Mouse (Mus musculus): Measurements from ENCODE around the gene Rusc2. TPM values are rescaled to one million over a fixed set of nuclear protein-coding genes. Genes with fewer than 3 reads are reported as not detected.

Rusc2 gene
- polyA plus RNA-seq, 1 experiment from 2014 or later, result 12.4 TPM

DNA sequence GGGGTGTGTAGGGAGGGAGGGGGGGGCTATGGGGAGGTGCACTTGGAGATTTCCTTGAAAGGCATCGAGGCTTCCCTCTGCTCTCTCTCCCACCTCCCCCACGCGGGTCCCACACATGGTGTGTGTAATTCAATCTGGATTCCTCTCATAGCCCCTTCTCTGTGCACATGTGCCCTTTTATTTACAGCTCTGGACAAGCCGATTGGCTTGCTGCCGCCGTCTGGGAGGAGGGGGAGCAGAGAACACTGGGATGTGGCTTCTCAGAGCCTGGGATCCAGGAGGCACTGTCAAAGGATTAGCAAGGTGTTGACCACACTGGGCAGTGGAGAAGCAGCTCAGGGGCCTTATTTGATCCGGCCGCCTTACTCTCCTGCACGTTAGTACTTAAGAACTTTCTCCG is 19.2 kb downstream of the Rusc2 start:
- Histone ChIP-seq H3K4me3 (ENCODE audit: low read depth, low read length) (no peak overlapping the region), H3K4me2 (ENCODE audit: low read depth, low read length, severe bottlenecking) (no peak overlapping the region), H3K4me1 (replicated peaks; ENCODE audit: control insufficient read depth, insufficient read depth, low read length) (peaks cover 8% of the 10 kb centered on the region; the same call in 1 of the 2 replicates), H3K27me3 (ENCODE audit: control insufficient read depth, insufficient read depth, low read length) (no peaks in the 10 kb centered on the region), H3K36me3 (ENCODE audit: control insufficient read depth, insufficient read depth, low read length) (no peaks in the 10 kb centered on the region), H3K27ac (ENCODE audit: low read depth, low read length) (no peak overlapping the region), H3K9ac (ENCODE audit: low read length) (no peak overlapping the region), H3K9me3 (ENCODE audit: control insufficient read depth, low read length) (no peaks in the 10 kb centered on the region)
- ATAC-seq (replicated peaks; ENCODE audit: low FRiP score) (0 out of 2 replicates have a peak, but pooled peaks have one; percentile 27), DNase-seq (ENCODE audit: low spot score) (peak; percentile 61)
- 27% methylated on average over 10 of the region's 10 CpGs for WGBS

DNA sequence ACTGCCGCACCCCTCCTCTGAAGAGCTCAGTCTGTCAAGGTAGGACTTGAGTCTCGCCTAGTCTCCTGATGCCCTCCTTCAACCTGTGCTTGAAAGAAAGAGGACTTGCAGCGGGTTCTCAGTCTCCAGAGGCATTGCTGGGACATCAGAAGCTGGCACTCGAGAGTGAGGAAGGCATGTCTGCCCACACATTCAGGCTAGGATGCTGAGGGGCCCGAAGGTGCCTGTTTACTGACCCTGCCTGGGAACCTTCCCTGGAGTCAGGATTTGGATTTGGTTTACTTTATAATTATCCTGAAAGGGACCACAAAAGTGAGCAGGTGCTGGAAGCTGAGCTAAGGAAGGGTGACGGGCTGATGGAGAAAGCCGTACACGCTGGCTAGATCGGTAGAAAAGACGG is 19.7 kb downstream of the Rusc2 start:
- no peaks in the 10 kb centered on the region for H3K9me3 ChIP-seq (ENCODE audit: control insufficient read depth, low read length)
- no peak overlapping the region for H3K4me2 ChIP-seq (ENCODE audit: low read depth, low read length, severe bottlenecking)
- no peak overlapping the region for H3K9ac ChIP-seq (ENCODE audit: low read length)
- ATAC-seq (replicated peaks; ENCODE audit: low FRiP score), result no peak
- H3K4me3 ChIP-seq (ENCODE audit: low read depth, low read length), result no peak overlapping the region
- H3K27ac ChIP-seq (ENCODE audit: low read depth, low read length), result no peak overlapping the region
- DNase-seq (ENCODE audit: low spot score), result peak; percentile 40
- peaks cover 9% of the 10 kb centered on the region; the same call in 1 of the 2 replicates for H3K4me1 ChIP-seq (replicated peaks; ENCODE audit: control insufficient read depth, insufficient read depth, low read length)
- H3K27me3 ChIP-seq (ENCODE audit: control insufficient read depth, insufficient read depth, low read length), result no peaks in the 10 kb centered on the region
- no peaks in the 10 kb centered on the region for H3K36me3 ChIP-seq (ENCODE audit: control insufficient read depth, insufficient read depth, low read length)
- 91% methylated on average over 10 of the region's 10 CpGs for WGBS

DNA sequence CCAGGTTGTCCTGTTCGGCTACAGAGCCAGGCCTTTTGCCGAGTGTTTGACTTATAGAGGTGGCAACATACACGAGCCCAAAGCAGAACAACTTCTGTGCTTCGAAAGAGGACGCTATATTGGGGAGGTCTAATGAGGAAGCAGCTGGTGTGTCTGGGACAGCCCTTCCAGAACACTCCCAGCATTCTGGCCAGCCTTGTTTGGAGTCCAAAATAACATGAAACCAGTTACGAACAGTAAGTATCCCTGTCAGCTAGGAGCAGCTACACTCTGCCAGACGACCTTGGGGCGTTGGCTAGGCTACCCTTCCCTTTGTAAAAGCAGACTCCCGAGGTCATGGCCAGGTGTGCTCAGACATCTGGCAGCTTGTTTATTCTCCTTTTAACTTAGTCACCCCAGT is 20.4 kb downstream of the Rusc2 start:
- Histone ChIP-seq H3K27ac (ENCODE audit: low read depth, low read length) (no peak overlapping the region), H3K9me3 (ENCODE audit: control insufficient read depth, low read length) (no peaks in the 10 kb centered on the region), H3K27me3 (ENCODE audit: control insufficient read depth, insufficient read depth, low read length) (no peaks in the 10 kb centered on the region), H3K4me3 (ENCODE audit: low read depth, low read length) (no peak overlapping the region), H3K36me3 (ENCODE audit: control insufficient read depth, insufficient read depth, low read length) (no peaks in the 10 kb centered on the region), H3K9ac (ENCODE audit: low read length) (no peak overlapping the region), H3K4me1 (replicated peaks; ENCODE audit: control insufficient read depth, insufficient read depth, low read length) (peaks cover 9% of the 10 kb centered on the region; the same call in 1 of the 2 replicates), H3K4me2 (ENCODE audit: low read depth, low read length, severe bottlenecking) (no peak overlapping the region)
- DNase-seq (ENCODE audit: low spot score), result no peak
- no peak for ATAC-seq (replicated peaks; ENCODE audit: low FRiP score)
- 87% methylated on average over 9 of the region's 9 CpGs for WGBS

DNA sequence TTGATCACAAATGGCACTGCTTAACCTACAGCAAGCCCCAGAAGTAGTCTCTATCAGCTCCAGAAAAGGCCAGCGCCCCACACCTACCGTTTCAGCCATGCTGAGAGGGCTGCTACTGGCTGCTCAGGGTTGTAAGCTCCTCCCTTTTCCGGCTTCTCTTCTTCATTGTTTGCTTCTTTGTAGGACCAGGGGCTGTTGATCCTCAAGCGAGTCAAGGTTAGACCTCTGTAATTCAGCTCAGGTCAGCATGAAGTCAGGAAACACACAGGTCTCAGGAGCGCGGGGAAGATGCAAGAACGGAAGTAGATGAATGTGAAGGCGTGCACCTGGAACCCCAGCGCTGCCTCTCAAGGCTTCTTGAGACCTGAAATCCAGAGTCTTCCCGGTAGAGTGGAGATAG is 22.9 kb downstream of the Rusc2 start:
- Histone ChIP-seq H3K36me3 (ENCODE audit: control insufficient read depth, insufficient read depth, low read length) (no peaks in the 10 kb centered on the region), H3K4me1 (replicated peaks; ENCODE audit: control insufficient read depth, insufficient read depth, low read length) (peaks cover 11% of the 10 kb centered on the region; the same call in 1 of the 2 replicates), H3K4me2 (ENCODE audit: low read depth, low read length, severe bottlenecking) (no peak overlapping the region), H3K9ac (ENCODE audit: low read length) (no peak overlapping the region), H3K9me3 (ENCODE audit: control insufficient read depth, low read length) (no peaks in the 10 kb centered on the region), H3K27me3 (ENCODE audit: control insufficient read depth, insufficient read depth, low read length) (no peaks in the 10 kb centered on the region), H3K4me3 (ENCODE audit: low read depth, low read length) (no peak overlapping the region), H3K27ac (ENCODE audit: low read depth, low read length) (no peak overlapping the region)
- ATAC-seq (replicated peaks; ENCODE audit: low FRiP score) (no peak), DNase-seq (ENCODE audit: low spot score) (no peak)
- 90% methylated on average over 10 of the region's 10 CpGs for WGBS

DNA sequence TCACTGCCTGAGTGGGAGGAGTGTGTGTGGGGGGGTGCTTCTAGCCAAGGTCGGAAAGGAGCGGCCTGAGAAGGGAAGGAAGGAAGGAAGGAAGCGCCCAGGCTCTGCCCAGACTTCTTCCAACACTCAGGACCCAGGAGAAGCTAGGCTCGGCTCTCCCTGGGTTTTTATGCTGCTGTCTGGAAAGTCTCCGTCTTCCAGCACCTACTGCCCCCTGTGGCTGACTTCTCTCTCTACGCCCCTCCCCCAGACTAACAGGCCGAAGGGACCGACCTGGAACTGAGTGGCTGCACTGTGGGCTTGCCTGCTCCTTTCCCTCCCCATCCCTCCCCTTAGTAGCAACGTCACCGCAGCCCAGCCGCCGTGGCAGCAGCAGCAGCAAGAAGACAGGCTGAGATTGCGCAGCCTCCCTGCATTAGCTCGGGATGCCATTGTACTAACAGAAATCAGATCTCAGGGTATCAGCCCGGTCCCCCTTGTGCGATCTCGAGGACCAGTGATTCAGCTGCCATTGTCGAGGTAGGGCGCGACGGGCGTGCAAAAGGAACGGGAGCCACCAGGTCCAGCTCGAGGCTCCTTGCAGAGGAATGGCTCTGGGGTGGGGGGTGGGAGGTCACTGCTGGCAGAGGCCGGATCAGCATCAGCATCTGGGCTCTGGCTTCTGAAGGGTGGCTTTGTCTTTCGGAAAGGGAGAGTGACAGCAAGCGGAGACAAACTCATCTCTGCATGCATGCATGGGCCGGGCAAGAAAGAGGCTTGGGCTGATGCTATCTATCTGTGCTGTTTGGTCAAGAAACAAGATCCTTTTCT is 24.6 kb downstream of the Rusc2 start:
- peaks cover 8% of the 10 kb centered on the region; the same call in 1 of the 2 replicates for H3K4me1 ChIP-seq (replicated peaks; ENCODE audit: control insufficient read depth, insufficient read depth, low read length)
- no peaks in the 10 kb centered on the region for H3K9me3 ChIP-seq (ENCODE audit: control insufficient read depth, low read length)
- WGBS, result 1% methylated on average over 28 of the region's 28 CpGs
- peak overlapping the region; percentile 70; the same call in 1 of the 2 replicates for H3K27ac ChIP-seq (ENCODE audit: low read depth, low read length)
- no peaks in the 10 kb centered on the region for H3K36me3 ChIP-seq (ENCODE audit: control insufficient read depth, insufficient read depth, low read length)
- H3K4me2 ChIP-seq (ENCODE audit: low read depth, low read length, severe bottlenecking), result peak overlapping the region; percentile 66
- peak overlapping the region; percentile 41 for H3K4me3 ChIP-seq (ENCODE audit: low read depth, low read length)
- peak; percentile 88 for DNase-seq (ENCODE audit: low spot score)
- H3K27me3 ChIP-seq (ENCODE audit: control insufficient read depth, insufficient read depth, low read length), result no peaks in the 10 kb centered on the region
- ATAC-seq (replicated peaks; ENCODE audit: low FRiP score), result peak; percentile 93
- H3K9ac ChIP-seq (ENCODE audit: low read length), result peak overlapping the region; percentile 68

DNA sequence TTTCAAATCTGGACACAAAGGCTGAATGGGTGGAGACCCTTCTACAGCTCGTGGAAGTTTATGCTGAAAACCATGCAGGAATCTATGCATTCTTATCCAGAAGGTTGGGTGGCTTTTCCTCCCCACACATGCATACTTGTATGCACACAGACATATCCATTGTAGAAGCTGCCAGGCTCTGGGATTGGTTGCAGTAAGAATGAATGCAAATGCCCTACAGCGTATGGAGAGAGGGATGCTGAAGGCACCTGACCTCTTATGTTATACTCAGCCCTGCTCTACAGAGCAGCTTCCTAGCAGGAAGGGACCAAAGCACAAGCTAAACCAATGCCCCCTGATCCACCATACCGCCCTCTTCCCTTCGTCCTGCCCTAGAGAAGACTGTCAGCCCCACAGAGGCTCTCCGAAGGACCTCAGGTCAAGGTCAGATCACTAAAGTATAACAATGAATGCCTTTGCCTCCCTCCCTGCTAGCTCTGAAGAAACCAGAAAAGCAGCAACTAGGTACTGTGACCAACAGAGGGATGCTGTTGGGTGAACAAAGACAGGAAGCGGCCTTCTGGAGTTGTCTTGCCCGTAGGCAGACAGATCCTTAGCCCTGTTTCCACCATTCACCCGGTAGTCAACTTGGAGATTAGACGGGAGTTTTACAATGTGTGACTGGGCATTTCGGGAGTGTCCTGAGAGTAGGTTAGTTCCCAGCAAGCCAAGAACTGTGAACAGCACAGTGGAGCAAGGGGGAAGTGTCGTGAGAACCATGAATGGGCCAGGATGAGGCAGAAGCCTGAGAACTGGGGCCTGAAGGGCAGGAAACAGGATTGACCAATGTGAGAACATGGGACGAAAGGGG is 25.5 kb downstream of the Rusc2 start:
- no peaks in the 10 kb centered on the region for H3K9me3 ChIP-seq (ENCODE audit: control insufficient read depth, low read length)
- peak overlapping the region; percentile 68 for H3K9ac ChIP-seq (ENCODE audit: low read length)
- H3K4me2 ChIP-seq (ENCODE audit: low read depth, low read length, severe bottlenecking), result peak overlapping the region; percentile 66
- H3K4me3 ChIP-seq (ENCODE audit: low read depth, low read length), result peak overlapping the region; percentile 41
- H3K36me3 ChIP-seq (ENCODE audit: control insufficient read depth, insufficient read depth, low read length), result no peaks in the 10 kb centered on the region
- no peaks in the 10 kb centered on the region for H3K27me3 ChIP-seq (ENCODE audit: control insufficient read depth, insufficient read depth, low read length)
- WGBS, result 72% methylated on average over 12 of the region's 12 CpGs
- H3K27ac ChIP-seq (ENCODE audit: low read depth, low read length), result 0 out of 2 replicates have a peak overlapping the region, but pooled peaks have one; percentile 31
- peak; percentile 49 for DNase-seq (ENCODE audit: low spot score)
- H3K4me1 ChIP-seq (replicated peaks; ENCODE audit: control insufficient read depth, insufficient read depth, low read length), result peaks cover 6% of the 10 kb centered on the region; the same call in 1 of the 2 replicates
- no peak for ATAC-seq (replicated peaks; ENCODE audit: low FRiP score)

DNA sequence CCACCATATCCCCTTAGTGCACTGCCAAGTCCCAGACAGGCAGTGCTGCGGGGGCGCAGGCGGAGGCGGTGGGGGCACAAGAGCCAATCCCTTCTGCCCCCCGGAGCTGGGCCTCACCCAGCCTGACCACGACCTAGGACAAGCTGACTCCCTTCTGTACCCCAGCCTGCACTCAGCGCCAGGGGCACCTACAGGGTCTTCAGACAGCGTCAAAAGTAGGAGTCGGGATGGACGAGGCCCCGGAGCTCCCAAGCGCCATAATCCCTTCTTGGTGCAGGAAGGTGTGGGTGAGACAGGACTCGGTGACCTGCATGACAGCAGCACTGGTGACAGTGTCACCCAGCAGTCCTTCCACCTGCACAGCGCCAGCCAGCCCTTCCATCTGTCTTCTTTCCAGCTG is 33.0 kb downstream of the Rusc2 start:
- Histone ChIP-seq H3K4me2 (ENCODE audit: low read depth, low read length, severe bottlenecking) (no peak overlapping the region), H3K36me3 (ENCODE audit: control insufficient read depth, insufficient read depth, low read length) (no peaks in the 10 kb centered on the region; the same call in 1 of the 2 replicates), H3K27me3 (ENCODE audit: control insufficient read depth, insufficient read depth, low read length) (no peaks in the 10 kb centered on the region), H3K9me3 (ENCODE audit: control insufficient read depth, low read length) (no peaks in the 10 kb centered on the region), H3K4me1 (replicated peaks; ENCODE audit: control insufficient read depth, insufficient read depth, low read length) (no peaks in the 10 kb centered on the region), H3K9ac (ENCODE audit: low read length) (no peak overlapping the region), H3K4me3 (ENCODE audit: low read depth, low read length) (no peak overlapping the region), H3K27ac (ENCODE audit: low read depth, low read length) (no peak overlapping the region)
- 91% methylated on average over 14 of the region's 14 CpGs for WGBS
- DNase-seq (ENCODE audit: low spot score), result no peak
- no peak for ATAC-seq (replicated peaks; ENCODE audit: low FRiP score)

DNA sequence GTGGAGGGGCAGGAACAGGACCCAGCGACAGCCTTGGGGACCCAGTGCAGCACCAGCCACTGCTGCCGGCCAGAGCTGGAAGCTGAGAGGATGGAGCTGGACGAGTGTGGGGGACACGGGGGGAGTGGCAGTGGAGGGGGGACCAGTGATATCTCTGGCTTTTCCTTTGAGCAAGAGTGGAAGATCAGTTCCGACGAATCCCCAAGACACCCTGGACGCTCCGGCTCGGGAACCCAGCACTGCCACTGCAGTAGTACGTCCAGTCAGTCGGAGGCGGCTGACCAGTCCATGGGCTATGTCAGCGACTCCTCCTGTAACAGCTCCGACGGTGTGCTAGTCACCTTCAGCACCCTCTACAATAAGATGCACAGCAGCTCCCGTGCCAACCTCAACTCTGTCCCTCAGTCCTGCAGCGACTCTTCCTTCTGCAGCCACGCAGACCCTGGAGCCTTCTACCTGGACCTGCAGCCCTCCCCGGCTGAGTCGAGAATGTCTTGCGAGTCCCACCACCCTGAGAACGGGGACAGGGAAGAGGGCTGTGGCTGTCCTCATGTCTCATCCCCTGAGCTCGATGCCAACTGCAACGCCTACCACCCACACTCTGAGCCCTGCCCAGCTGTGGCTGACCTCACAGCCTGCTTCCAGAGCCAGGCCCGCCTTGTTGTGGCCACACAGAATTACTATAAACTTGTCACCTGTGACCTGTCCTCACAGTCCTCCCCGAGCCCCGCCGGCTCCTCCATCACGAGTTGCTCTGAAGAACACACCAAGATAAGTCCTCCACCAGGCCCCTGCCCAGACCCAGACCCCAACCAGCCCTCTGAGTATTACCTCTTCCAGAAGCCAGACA is 33.7 kb downstream of the Rusc2 start:
- no peak for ATAC-seq (replicated peaks; ENCODE audit: low FRiP score)
- H3K27ac ChIP-seq (ENCODE audit: low read depth, low read length), result no peak overlapping the region
- no peak for DNase-seq (ENCODE audit: low spot score)
- no peaks in the 10 kb centered on the region; the same call in 1 of the 2 replicates for H3K36me3 ChIP-seq (ENCODE audit: control insufficient read depth, insufficient read depth, low read length)
- no peaks in the 10 kb centered on the region for H3K9me3 ChIP-seq (ENCODE audit: control insufficient read depth, low read length)
- H3K4me1 ChIP-seq (replicated peaks; ENCODE audit: control insufficient read depth, insufficient read depth, low read length), result no peaks in the 10 kb centered on the region
- WGBS, result 90% methylated on average over 29 of the region's 29 CpGs
- no peak overlapping the region for H3K4me3 ChIP-seq (ENCODE audit: low read depth, low read length)
- H3K27me3 ChIP-seq (ENCODE audit: control insufficient read depth, insufficient read depth, low read length), result no peaks in the 10 kb centered on the region
- no peak overlapping the region for H3K9ac ChIP-seq (ENCODE audit: low read length)
- no peak overlapping the region for H3K4me2 ChIP-seq (ENCODE audit: low read depth, low read length, severe bottlenecking)

Data from forebrain, embryonic 11.5 days (tissue).